Mouse (Mus musculus): ENCODE measurements at regions not wholly inside any gene's neighbourhood (a gene's known extent, or its start where the extent isn't known, plus 50 kb on each side); places are given as distances from the start of the nearest gene placed in this dataset.

- no peaks in the 10 kb centered on the region for H3K79me2 ChIP-seq (ENCODE audit: control insufficient read depth, insufficient read depth, low read length, poor library complexity)
- TF ChIP-seq ZMIZ1 (IDR thresholded peaks at IDR 0.05; ENCODE audit: low read depth, low read length) (no peak), NELFE (IDR thresholded peaks at IDR 0.05; ENCODE audit: low read depth, low read length) (no peak), GATA1 (IDR thresholded peaks at IDR 0.05; ENCODE audit: low read depth, low read length) (no peak), ETS1 (IDR thresholded peaks at IDR 0.05; ENCODE audit: low read depth, low read length) (no peak), BHLHE40 (IDR thresholded peaks at IDR 0.05; ENCODE audit: borderline replicate concordance, low read depth, low read length) (no peak), CHD1 (IDR thresholded peaks at IDR 0.05; ENCODE audit: low read depth, low read length) (no peak), TBP (IDR thresholded peaks at IDR 0.05; ENCODE audit: low read depth, low read length) (no peak)
Observed at GRCm38 (mm10) chr9:47985356-47986111, 176.3 kb upstream of the Nxpe4 start.

GRCm38 (mm10) chr9:47987266-47987665, 174.6 kb upstream of the Nxpe4 start:
- H3K4me3 ChIP-seq (ENCODE audit: control insufficient read depth in 1 of 2, insufficient read depth in 1 of 2, low read depth in 2 of 2, low read length in 2 of 2) = no peak overlapping the region

More at GRCm38 (mm10) chr9:47985356-47986111, 176.3 kb upstream of the Nxpe4 start:
- no peak for DNase-seq (ENCODE audit: low read depth, low spot score)
- H3K4me1 ChIP-seq (ENCODE audit: control insufficient read depth in 1 of 2, insufficient read depth in 2 of 2, low read length in 2 of 2) = no peaks in the 10 kb centered on the region
- H3K27ac ChIP-seq (ENCODE audit: control insufficient read depth, low read depth, low read length) = no peak overlapping the region
- H3K27me3 ChIP-seq (ENCODE audit: control insufficient read depth in 1 of 2, insufficient read depth in 2 of 2, low read length in 2 of 2) = no peaks in the 10 kb centered on the region
- H3K9me3 ChIP-seq (replicated peaks; ENCODE audit: insufficient read depth, low read length) = no peaks in the 10 kb centered on the region
- no peaks in the 10 kb centered on the region for H3K36me3 ChIP-seq (ENCODE audit: control insufficient read depth in 1 of 2, insufficient read depth in 2 of 2, low read length in 2 of 2)
- no peak overlapping the region for H3K4me3 ChIP-seq (ENCODE audit: control insufficient read depth in 1 of 2, insufficient read depth in 1 of 2, low read depth in 2 of 2, low read length in 2 of 2)
- no peak overlapping the region for H3K9ac ChIP-seq (ENCODE audit: control insufficient read depth, low read depth, low read length, poor library complexity, severe bottlenecking)

GRCm38 (mm10) chr9:47994671-47995070, 167.2 kb upstream of the Nxpe4 start:
- TF ChIP-seq SIN3A (IDR thresholded peaks at IDR 0.05; ENCODE audit: low read length) = no peak
- TF ChIP-seq USF2 (IDR thresholded peaks at IDR 0.05; ENCODE audit: borderline replicate concordance in 1 of 2, insufficient read depth in 1 of 2, low read depth in 1 of 2, low read length in 2 of 2) = no peak
- no peak for TF ChIP-seq BHLHE40 (IDR thresholded peaks at IDR 0.05; ENCODE audit: borderline replicate concordance, low read depth, low read length)
- TF ChIP-seq MYB (IDR thresholded peaks at IDR 0.05; ENCODE audit: low read depth, low read length) = no peak
- no peak for TF ChIP-seq GABPA (IDR thresholded peaks at IDR 0.05; ENCODE audit: low read depth, low read length)
- Histone ChIP-seq H3K4me1 (ENCODE audit: control insufficient read depth in 1 of 2, insufficient read depth in 2 of 2, low read length in 2 of 2) (no peaks in the 10 kb centered on the region), H3K4me3 (ENCODE audit: control insufficient read depth in 1 of 2, insufficient read depth in 1 of 2, low read depth in 2 of 2, low read length in 2 of 2) (no peak overlapping the region), H3K27me3 (ENCODE audit: control insufficient read depth in 1 of 2, insufficient read depth in 2 of 2, low read length in 2 of 2) (no peaks in the 10 kb centered on the region), H3K9ac (ENCODE audit: control insufficient read depth, low read depth, low read length, poor library complexity, severe bottlenecking) (no peak overlapping the region), H3K79me2 (ENCODE audit: control insufficient read depth, insufficient read depth, low read length, poor library complexity) (no peaks in the 10 kb centered on the region), H3K36me3 (ENCODE audit: control insufficient read depth in 1 of 2, insufficient read depth in 2 of 2, low read length in 2 of 2) (no peaks in the 10 kb centered on the region), H3K27ac (ENCODE audit: control insufficient read depth, low read depth, low read length) (no peak overlapping the region), H3K9me3 (replicated peaks; ENCODE audit: insufficient read depth, low read length) (no peaks in the 10 kb centered on the region)
- no peak for DNase-seq (ENCODE audit: low read depth, low spot score)

More at GRCm38 (mm10) chr9:47987266-47987665, 174.6 kb upstream of the Nxpe4 start:
- Histone ChIP-seq H3K9me3 (replicated peaks; ENCODE audit: insufficient read depth, low read length) (no peaks in the 10 kb centered on the region), H3K36me3 (ENCODE audit: control insufficient read depth in 1 of 2, insufficient read depth in 2 of 2, low read length in 2 of 2) (no peaks in the 10 kb centered on the region), H3K27me3 (ENCODE audit: control insufficient read depth in 1 of 2, insufficient read depth in 2 of 2, low read length in 2 of 2) (no peaks in the 10 kb centered on the region), H3K4me1 (ENCODE audit: control insufficient read depth in 1 of 2, insufficient read depth in 2 of 2, low read length in 2 of 2) (no peaks in the 10 kb centered on the region), H3K79me2 (ENCODE audit: control insufficient read depth, insufficient read depth, low read length, poor library complexity) (no peaks in the 10 kb centered on the region), H3K9ac (ENCODE audit: control insufficient read depth, low read depth, low read length, poor library complexity, severe bottlenecking) (no peak overlapping the region), H3K27ac (ENCODE audit: control insufficient read depth, low read depth, low read length) (no peak overlapping the region)
- TF ChIP-seq USF1 (IDR thresholded peaks at IDR 0.05; ENCODE audit: low read depth, low read length) (no peak), GATA1 (IDR thresholded peaks at IDR 0.05; ENCODE audit: low read depth, low read length) (no peak), MAX (IDR thresholded peaks at IDR 0.05; ENCODE audit: low read length) (no peak), USF2 (IDR thresholded peaks at IDR 0.05; ENCODE audit: borderline replicate concordance in 1 of 2, insufficient read depth in 1 of 2, low read depth in 1 of 2, low read length in 2 of 2) (no peak), ELF1 (IDR thresholded peaks at IDR 0.05; ENCODE audit: low read depth, low read length) (no peak), KAT2A (conservative IDR thresholded peaks at IDR 0.05; ENCODE audit: low read depth, low read length) (no peak), ETS1 (IDR thresholded peaks at IDR 0.05; ENCODE audit: low read depth, low read length) (no peak), E2F4 (IDR thresholded peaks at IDR 0.05; ENCODE audit: borderline replicate concordance, low read depth, low read length) (no peak), GABPA (IDR thresholded peaks at IDR 0.05; ENCODE audit: low read depth, low read length) (no peak), SIN3A (IDR thresholded peaks at IDR 0.05; ENCODE audit: low read length) (no peak)
- DNase-seq (ENCODE audit: low read depth, low spot score) = no peak
